Mouse (Mus musculus) embryonic facial prominence, embryonic 12.5 days (tissue): Measurements from ENCODE around the gene Vav2. TPM values are rescaled to one million over a fixed set of nuclear protein-coding genes. Genes with fewer than 3 reads are reported as not detected.

Experiments used
- ATAC-seq: fragments of 200-750 bp; cut with Nextera tagmentation; 2 replicates; pipeline ENCODE4 v1.8.0; 2017; ENCODE audit not compliant: insufficient number of reproducible peaks, insufficient read depth, low FRiP score, low TSS enrichment
- H3K27ac ChIP-seq: fragments of 300-500 bp; sonication (generic); 2 replicates; pipeline ENCODE4 v1.5.1; 2016; ENCODE audit warnings: mild to moderate bottlenecking
- H3K27me3 ChIP-seq: fragments of 300-500 bp; sonication (generic); 2 replicates; pipeline ENCODE4 v1.6.1; 2016; ENCODE audit warnings: mild to moderate bottlenecking, moderate library complexity
- H3K36me3 ChIP-seq: fragments of 300-500 bp; sonication (generic); 2 replicates; pipeline ENCODE4 v1.6.1; 2016; ENCODE audit warnings: mild to moderate bottlenecking
- H3K4me1 ChIP-seq: fragments of 300-500 bp; sonication (generic); 2 replicates; pipeline ENCODE4 v1.6.1; 2016
- H3K4me2 ChIP-seq: fragments of 300-500 bp; sonication (generic); replicated peaks from 2 replicates; pipeline ENCODE4 v1.6.1; 2016; ENCODE audit warnings: mild to moderate bottlenecking, moderate library complexity
- H3K4me3 ChIP-seq: fragments of 300-500 bp; sonication (generic); 2 replicates; pipeline ENCODE4 v1.5.1; 2016; ENCODE audit warnings: mild to moderate bottlenecking
- H3K9ac ChIP-seq: fragments of 300-500 bp; sonication (generic); 2 replicates; pipeline ENCODE4 v1.6.1; 2016; ENCODE audit warnings: mild to moderate bottlenecking, moderate library complexity
- H3K9me3 ChIP-seq: fragments of 300-500 bp; sonication (generic); 2 replicates; pipeline ENCODE4 v1.6.1; 2016; ENCODE audit warnings: mild to moderate bottlenecking, moderate library complexity
- WGBS: fragments of 180-500 bp; shearing (Covaris S2); methylation state at CpG from one replicate; pipeline ENCODE4 v1.1.7; 2016; 5-methylcytosine and 5-hydroxymethylcytosine counted together
- polyA plus RNA-seq: library from polyadenylated mRNA; unstranded; fragments of >200 nt; fragmentation: Nextera tagmentation; extraction: Ambion mirVana; gene quantifications from 2 replicates; pipeline ENCODE4 v1.2.1, GENCODE M21; 2016

Vav2 gene
- polyA plus RNA-seq, 1 experiment from 2014 or later: 9.8 TPM

- peaks cover 31% of the 10 kb centered on the region for H3K4me1 ChIP-seq
- H3K9me3 ChIP-seq: no peaks in the 10 kb centered on the region
- no peaks in the 10 kb centered on the region for H3K27me3 ChIP-seq
- peaks cover 10% of the 10 kb centered on the region for H3K36me3 ChIP-seq
- H3K9ac ChIP-seq: no peak overlapping the region
- no peak overlapping the region for H3K4me2 ChIP-seq
- no peak overlapping the region for H3K27ac ChIP-seq
- H3K4me3 ChIP-seq: no peak overlapping the region
- no peak for ATAC-seq
- 88% methylated on average over 1 of the region's 1 CpGs for WGBS
These were observed 39.6 kb downstream of the Vav2 start for GRCm38 (mm10) chr2:27387209-27387608.

DNA sequence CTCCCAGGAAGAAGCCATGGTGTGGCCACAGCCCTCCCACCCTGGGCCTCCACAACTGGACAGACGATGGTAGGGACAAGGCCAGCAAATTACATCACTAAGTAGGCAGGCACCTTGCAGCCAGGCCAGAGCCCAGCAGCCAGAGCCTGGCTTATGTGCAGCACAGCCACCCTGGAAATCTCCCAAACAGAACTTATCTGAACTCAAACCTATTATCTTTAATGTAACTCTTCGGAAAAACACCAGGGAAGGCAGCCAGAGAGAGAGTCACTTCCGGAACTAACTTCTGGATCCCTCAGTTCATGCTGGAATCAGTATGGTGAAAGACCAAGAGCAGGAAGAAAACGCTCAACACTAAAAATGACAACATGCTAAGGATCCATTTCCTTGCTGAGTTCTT lies 45.1 kb downstream of the Vav2 start:
- 75% methylated on average over 4 of the region's 4 CpGs for WGBS
- Histone ChIP-seq H3K4me2 (no peak overlapping the region), H3K27me3 (no peaks in the 10 kb centered on the region), H3K4me1 (peaks cover 21% of the 10 kb centered on the region), H3K9ac (no peak overlapping the region), H3K36me3 (peaks cover 5% of the 10 kb centered on the region), H3K9me3 (no peaks in the 10 kb centered on the region), H3K27ac (no peak overlapping the region), H3K4me3 (no peak overlapping the region)
- no peak for ATAC-seq

DNA sequence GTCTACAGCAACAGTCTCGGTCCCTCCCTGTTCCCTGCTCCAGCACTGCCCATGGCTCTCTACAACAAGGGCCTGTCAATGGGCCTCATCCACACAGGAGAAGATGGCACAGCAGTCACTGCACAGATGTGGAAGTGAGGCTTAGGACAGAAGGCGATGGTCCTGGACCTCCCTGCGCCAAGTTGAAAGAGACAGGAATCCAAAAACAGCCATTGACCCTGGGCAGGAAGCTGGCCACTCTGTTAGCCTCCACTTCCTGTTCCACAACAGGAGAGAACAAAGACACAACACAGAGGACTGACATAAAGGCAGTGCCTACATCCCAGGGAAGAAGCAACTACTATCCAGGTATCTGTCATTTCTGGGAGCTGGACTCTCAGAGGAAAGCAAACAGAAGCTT lies 45.6 kb downstream of the Vav2 start:
- Histone ChIP-seq H3K4me3 (no peak overlapping the region), H3K9me3 (no peaks in the 10 kb centered on the region), H3K4me2 (no peak overlapping the region), H3K27ac (no peak overlapping the region), H3K36me3 (peaks cover 4% of the 10 kb centered on the region), H3K27me3 (no peaks in the 10 kb centered on the region), H3K4me1 (peaks cover 21% of the 10 kb centered on the region), H3K9ac (no peak overlapping the region)
- WGBS: 84% methylated on average over 3 of the region's 3 CpGs
- ATAC-seq: no peak

DNA sequence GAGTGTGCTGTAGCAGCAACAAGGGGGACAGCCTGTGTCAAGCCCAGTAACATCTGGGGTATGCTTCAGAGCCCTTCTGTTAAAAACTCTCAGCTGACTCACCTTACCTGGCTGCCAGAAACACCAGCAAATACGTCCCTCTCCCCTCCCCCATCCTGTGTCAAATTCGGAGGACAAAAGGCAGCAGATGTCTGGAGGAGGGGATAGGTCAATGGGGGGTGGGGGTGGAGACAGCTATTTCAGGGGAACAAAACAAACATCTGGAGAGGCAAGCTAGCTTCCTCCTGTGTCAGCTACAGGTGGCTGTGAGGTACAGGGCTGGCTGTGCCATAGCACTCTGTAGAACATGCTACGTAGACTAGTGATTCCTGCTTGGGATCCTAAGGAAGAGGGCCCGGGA lies 49.0 kb downstream of the Vav2 start:
- no peak overlapping the region for H3K4me2 ChIP-seq
- peaks cover 21% of the 10 kb centered on the region for H3K4me1 ChIP-seq
- H3K9me3 ChIP-seq: no peaks in the 10 kb centered on the region
- 24% methylated on average over 4 of the region's 4 CpGs for WGBS
- H3K36me3 ChIP-seq: no peaks in the 10 kb centered on the region; the same call in 1 of the 2 replicates
- ATAC-seq: no peak
- no peak overlapping the region for H3K9ac ChIP-seq
- H3K4me3 ChIP-seq: no peak overlapping the region
- no peak overlapping the region for H3K27ac ChIP-seq
- H3K27me3 ChIP-seq: no peaks in the 10 kb centered on the region

- ATAC-seq: no peak
- Histone ChIP-seq H3K27me3 (no peaks in the 10 kb centered on the region), H3K9ac (no peak overlapping the region), H3K4me3 (no peak overlapping the region), H3K36me3 (no peaks in the 10 kb centered on the region; the same call in 1 of the 2 replicates), H3K4me2 (no peak overlapping the region), H3K4me1 (peaks cover 21% of the 10 kb centered on the region), H3K9me3 (no peaks in the 10 kb centered on the region), H3K27ac (no peak overlapping the region)
- 64% methylated on average over 8 of the region's 8 CpGs for WGBS
These were observed 49.7 kb downstream of the Vav2 start for GRCm38 (mm10) chr2:27377164-27377563.

DNA sequence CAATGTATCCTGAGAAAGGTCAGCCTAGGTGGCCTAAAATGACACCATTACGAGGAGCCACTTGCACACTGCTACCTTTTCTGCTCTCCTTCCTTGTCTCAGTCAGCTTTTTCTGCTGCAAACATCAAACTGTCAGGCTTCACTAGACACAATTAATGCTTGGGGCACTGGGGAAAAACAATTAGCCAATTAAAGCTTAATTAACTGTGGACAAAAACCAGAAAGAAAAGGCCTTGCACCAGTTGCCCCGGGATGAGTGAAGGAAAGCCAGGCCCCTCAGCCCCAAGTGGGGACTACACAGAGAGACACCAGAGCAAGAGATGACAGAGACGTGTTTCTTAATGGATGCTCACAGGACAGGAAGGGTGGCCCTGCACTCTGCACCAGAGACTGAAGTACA lies 51.7 kb downstream of the Vav2 start:
- 22% methylated on average over 3 of the region's 3 CpGs for WGBS
- Histone ChIP-seq H3K27ac (no peak overlapping the region), H3K9ac (no peak overlapping the region), H3K27me3 (no peaks in the 10 kb centered on the region), H3K36me3 (no peaks in the 10 kb centered on the region; the same call in 1 of the 2 replicates), H3K4me3 (no peak overlapping the region), H3K4me1 (peaks cover 18% of the 10 kb centered on the region), H3K9me3 (no peaks in the 10 kb centered on the region), H3K4me2 (no peak overlapping the region)
- no peak for ATAC-seq

GRCm38 (mm10) chr2:27373349-27373748 lies 53.5 kb downstream of the Vav2 start:
- no peak overlapping the region for H3K4me2 ChIP-seq
- H3K4me3 ChIP-seq: no peak overlapping the region
- WGBS: 44% methylated on average over 12 of the region's 12 CpGs
- no peak overlapping the region for H3K9ac ChIP-seq
- no peak overlapping the region for H3K27ac ChIP-seq
- ATAC-seq: no peak
- no peaks in the 10 kb centered on the region for H3K36me3 ChIP-seq
- H3K4me1 ChIP-seq: peaks cover 12% of the 10 kb centered on the region
- no peaks in the 10 kb centered on the region for H3K27me3 ChIP-seq
- H3K9me3 ChIP-seq: no peaks in the 10 kb centered on the region

DNA sequence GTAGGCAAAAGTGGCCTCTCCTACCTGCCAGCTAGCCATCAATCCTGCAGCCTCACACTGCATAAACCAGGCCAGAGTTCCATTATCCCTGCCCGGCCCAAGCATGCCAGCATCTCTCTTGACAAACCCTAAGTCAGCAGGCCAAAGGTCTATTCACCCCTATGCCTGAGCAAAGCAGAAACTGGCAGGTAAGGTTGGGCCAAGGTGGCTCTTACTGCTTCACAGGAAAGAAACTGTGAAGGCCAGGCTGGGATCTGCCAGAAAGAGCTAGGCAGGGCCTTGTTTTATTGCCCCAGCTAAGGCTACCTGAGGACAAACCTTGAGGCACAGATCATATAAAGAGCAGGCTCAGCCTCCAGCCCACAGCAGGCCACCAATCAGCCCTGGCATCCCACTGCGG lies 55.4 kb downstream of the Vav2 start:
- no peak overlapping the region for H3K9ac ChIP-seq
- 86% methylated on average over 2 of the region's 2 CpGs for WGBS
- H3K4me2 ChIP-seq: no peak overlapping the region
- no peaks in the 10 kb centered on the region for H3K27me3 ChIP-seq
- no peak for ATAC-seq
- 0 out of 2 replicates have a peak, but pooled peaks cover 5% of the 10 kb centered on the region for H3K4me1 ChIP-seq
- H3K27ac ChIP-seq: no peak overlapping the region
- H3K9me3 ChIP-seq: no peaks in the 10 kb centered on the region
- no peak overlapping the region for H3K4me3 ChIP-seq
- no peaks in the 10 kb centered on the region for H3K36me3 ChIP-seq

- Histone ChIP-seq H3K27ac (no peak overlapping the region), H3K27me3 (no peaks in the 10 kb centered on the region), H3K9me3 (no peaks in the 10 kb centered on the region), H3K9ac (no peak overlapping the region), H3K36me3 (no peaks in the 10 kb centered on the region), H3K4me1 (0 out of 2 replicates have a peak, but pooled peaks cover 5% of the 10 kb centered on the region), H3K4me2 (no peak overlapping the region), H3K4me3 (no peak overlapping the region)
- 80% methylated on average over 8 of the region's 8 CpGs for WGBS
- ATAC-seq: no peak
These were observed 57.9 kb downstream of the Vav2 start for GRCm38 (mm10) chr2:27368980-27369379.

DNA sequence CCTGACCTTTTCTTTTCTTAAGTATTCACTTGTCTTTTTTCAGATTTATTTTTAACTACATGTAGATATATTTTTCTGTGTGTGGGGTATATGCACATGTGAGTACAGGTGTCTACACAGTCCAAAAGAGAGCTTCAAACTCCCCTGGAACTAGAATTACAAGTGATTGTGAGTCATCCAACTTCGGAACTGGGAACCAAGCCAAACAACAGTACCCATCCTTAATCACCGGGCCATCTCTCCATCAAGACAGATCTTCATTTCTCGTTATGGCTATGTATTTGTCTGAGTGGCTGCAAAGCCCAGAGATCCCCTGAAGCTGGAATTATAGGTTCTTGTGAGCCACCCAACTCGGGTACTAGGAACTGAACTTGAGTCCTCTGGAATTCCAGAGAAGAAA lies 61.5 kb downstream of the Vav2 start:
- Histone ChIP-seq H3K9me3 (no peaks in the 10 kb centered on the region), H3K27ac (no peak overlapping the region), H3K36me3 (no peaks in the 10 kb centered on the region), H3K9ac (no peak overlapping the region), H3K4me3 (no peak overlapping the region), H3K4me1 (0 out of 2 replicates have a peak, but pooled peaks cover 5% of the 10 kb centered on the region), H3K4me2 (no peak overlapping the region), H3K27me3 (no peaks in the 10 kb centered on the region)
- no peak for ATAC-seq
- WGBS: 88% methylated on average over 4 of the region's 4 CpGs

DNA sequence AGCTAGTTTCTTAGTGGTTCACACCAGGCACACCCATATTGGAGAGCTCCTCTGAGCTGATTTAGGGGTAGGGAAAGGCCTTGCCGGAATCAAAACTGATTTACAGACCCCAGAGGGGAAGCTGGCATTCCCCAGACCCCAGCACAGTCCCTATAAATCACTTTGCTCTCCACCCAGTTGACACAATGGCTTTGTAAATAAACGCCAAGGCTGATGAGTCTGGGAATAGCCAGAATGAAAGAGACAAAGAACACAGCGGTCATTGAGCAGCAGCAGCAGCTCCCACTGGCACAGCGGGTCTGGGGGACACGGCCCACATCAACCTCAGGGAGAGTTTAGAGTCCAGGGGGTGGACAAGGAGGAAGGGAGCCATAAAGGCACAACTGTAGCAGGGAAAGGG lies 65.0 kb downstream of the Vav2 start:
- no peaks in the 10 kb centered on the region for H3K4me1 ChIP-seq
- no peak overlapping the region for H3K27ac ChIP-seq
- H3K27me3 ChIP-seq: no peaks in the 10 kb centered on the region
- H3K4me3 ChIP-seq: no peak overlapping the region
- H3K9me3 ChIP-seq: no peaks in the 10 kb centered on the region
- 68% methylated on average over 5 of the region's 5 CpGs for WGBS
- ATAC-seq: no peak
- H3K4me2 ChIP-seq: no peak overlapping the region
- H3K36me3 ChIP-seq: no peaks in the 10 kb centered on the region
- no peak overlapping the region for H3K9ac ChIP-seq

- Histone ChIP-seq H3K9me3 (no peaks in the 10 kb centered on the region), H3K4me3 (no peak overlapping the region), H3K4me1 (peaks cover 14% of the 10 kb centered on the region), H3K27ac (no peak overlapping the region), H3K9ac (no peak overlapping the region), H3K27me3 (no peaks in the 10 kb centered on the region), H3K36me3 (no peaks in the 10 kb centered on the region), H3K4me2 (no peak overlapping the region)
- no peak; the same call in 1 of the 2 replicates for ATAC-seq
- 74% methylated on average over 2 of the region's 2 CpGs for WGBS
These were observed 68.4 kb downstream of the Vav2 start for GRCm38 (mm10) chr2:27358461-27358860.

DNA sequence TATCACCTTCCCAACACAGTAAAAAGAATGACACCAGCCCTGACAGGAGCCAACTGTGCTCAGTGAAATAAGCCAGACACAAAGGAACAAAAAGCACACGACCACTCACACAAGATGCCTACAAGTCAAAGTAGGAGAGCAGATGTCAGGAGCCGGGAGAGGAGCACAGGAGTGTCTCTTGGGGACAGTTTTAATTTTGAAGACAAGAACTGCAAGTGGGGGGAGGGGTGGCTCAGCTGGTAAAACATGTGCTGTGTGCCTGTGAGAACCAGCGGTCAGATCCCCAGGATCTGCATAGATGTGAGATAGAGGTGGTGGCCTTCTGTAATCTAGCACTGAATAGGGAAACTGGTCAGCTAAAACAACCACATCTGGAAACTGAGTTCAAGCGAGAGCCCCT lies 71.1 kb downstream of the Vav2 start:
- Histone ChIP-seq H3K27ac (peak overlapping the region; percentile 42; the same call in 1 of the 2 replicates), H3K9ac (no peak overlapping the region), H3K4me2 (no peak overlapping the region), H3K27me3 (no peaks in the 10 kb centered on the region), H3K36me3 (peaks cover 6% of the 10 kb centered on the region), H3K4me3 (no peak overlapping the region), H3K4me1 (peaks cover 14% of the 10 kb centered on the region), H3K9me3 (no peaks in the 10 kb centered on the region)
- 32% methylated on average over 4 of the region's 4 CpGs for WGBS
- ATAC-seq: no peak
